Mouse (Mus musculus): ENCODE data around the gene Nmur1.

Gene Nmur1

DNA sequence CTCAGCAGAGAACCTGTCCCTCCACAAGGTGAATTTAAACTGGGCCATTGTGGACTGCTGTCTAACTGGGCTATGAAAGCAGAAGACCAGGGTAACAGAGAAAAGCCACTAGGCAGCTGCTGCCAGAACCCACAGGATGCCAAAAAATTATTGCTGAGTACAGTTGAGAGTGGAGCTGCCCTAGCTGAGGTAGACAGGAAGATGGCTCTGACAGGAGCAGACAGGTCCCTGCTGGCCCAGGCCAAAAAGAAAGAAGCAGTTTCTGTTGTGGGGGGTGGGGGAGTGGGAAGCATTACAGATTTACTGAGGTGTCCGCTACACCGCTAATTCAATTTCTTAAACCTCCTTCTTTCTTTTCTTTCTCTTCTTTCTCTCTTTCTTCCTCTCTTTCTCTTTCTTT lies 16.6 kb downstream of the Nmur1 start:
- no peak for DNase-seq (ENCODE audit: low spot score)

DNA sequence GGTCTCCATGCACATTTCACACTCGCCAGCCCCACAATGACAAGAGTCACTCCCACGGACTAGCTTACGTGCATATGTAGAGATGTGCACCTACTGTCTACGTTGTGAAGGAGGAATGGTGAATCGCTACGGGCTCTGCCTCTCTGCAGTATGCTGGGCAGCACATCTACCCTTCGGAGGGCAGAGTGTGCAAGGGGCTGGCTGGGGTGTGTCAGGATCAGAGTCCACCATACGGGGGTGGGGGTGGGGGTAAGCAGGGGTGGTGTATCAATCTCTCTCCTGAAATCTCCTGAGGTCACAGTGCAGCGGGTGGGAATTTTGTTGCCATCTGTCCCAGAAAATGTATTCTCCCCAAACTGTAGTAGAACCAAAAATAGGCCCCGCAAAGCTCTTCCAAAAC lies 17.5 kb downstream of the Nmur1 start:
- DNase-seq (ENCODE audit: low spot score) = no peak

DNA sequence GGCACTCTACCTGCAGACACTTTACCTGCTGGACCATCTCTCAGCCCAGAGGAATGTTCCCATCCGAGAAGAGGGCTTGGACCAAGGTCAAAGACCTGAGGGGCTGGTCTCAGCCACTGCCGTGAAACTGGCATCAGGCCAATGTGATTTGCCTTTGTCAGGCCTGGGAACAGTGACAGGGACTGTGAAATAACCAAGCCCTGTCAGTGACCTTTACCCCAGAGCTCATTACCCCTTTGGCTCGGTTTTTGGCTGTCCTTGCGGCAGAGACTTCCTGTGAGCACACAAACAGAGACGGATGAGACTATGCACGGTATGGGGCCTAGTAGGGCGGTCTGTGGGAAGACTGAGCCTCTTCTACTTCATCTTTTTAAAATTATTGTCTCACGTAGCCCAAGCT lies 19.1 kb downstream of the Nmur1 start:
- no peak for DNase-seq (ENCODE audit: low spot score)

DNA sequence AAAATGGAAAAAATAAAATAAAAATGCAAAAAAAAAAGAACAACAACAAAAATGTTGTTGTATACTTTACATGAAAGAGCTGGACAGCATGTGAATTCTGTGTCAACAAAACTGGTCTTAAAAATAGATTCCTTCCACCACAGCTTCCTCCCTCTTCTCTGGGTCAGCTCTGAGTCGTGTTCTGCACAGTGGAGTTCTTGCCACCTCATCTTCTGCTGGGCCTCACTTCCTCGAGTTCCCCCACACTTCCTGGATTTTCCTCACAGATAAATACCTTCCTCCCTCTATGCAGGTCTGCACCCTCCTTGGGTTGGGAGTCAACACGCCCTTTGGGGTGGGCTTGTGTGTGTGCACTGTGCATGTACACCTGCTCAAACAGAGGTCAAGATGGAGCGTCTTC lies 19.7 kb downstream of the Nmur1 start:
- no peak for DNase-seq (ENCODE audit: low spot score)

DNA sequence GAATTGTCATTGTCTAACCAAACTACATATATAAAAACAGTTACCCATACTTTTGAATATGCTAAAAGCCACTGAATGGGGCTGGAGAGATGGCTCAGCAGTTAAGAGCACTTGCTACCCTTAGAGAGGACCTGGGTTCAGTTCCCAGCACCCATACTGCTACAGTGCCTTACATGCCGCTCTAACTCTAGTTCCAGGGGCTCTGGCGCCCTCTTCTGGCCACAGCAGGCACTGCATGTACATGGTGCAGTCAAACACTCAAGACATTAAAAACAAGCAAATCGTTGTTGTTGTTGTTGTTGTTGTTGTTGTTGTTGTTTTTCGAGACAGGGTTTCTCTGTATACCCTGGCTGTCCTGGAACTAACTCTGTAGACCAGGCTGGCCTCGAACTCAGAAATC lies 21.2 kb downstream of the Nmur1 start:
- no peak for DNase-seq (ENCODE audit: low spot score)

DNA sequence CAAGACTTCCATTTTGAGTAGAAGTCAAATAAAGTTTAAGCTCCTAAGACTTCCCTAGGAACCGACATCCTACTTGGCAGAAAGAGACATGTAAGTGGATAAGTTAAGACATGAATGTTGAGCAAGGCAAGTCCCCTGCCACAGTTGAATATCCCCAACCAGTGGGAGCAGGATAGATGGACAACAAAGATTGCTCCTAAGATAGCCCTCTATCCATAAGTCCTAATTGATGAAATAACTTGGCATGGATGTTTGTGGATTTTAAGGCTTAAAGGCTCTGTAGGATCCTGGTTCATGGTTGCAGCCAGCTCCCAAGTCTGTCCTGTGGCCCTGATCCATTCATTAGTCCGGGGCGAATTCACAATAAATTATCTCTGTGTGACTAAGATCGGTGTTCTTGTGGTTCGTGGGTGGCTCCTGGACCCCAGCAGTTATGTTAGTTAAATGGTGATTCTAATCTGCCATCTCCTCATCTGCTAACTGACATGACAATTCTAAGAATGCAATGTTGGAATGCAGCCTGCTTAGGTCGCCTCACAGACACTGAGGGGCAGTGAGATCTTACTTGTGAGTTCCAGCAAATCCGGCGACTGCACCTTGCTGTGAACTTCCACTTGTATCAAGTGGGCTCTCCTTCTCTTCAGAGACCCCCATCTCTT lies 25.8 kb downstream of the Nmur1 start:
- no peak for DNase-seq (ENCODE audit: low spot score)

GRCm38 (mm10) chr1:86399322-86399721 lies 26.7 kb downstream of the Nmur1 start:
- DNase-seq (ENCODE audit: low spot score) = no peak

DNA sequence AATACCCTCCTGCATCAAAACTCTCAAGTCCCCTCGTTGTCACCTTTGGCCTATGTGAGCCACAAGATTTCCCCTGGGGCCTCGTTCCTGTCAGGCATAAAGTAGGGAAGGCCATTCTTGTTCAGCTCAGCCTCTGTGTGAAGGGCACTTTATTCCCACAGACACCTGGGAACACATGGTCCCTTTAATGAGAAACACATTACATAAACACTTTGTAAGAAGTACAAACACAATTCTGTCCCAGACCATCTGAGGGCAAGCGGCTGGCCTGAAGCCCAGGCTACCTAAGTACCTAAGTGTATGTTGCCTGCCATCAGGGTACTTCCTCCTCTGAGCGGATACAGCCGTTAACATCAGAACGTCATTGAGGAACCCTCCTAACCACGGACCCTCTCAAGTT lies 27.8 kb downstream of the Nmur1 start:
- no peak for DNase-seq (ENCODE audit: low spot score)

DNA sequence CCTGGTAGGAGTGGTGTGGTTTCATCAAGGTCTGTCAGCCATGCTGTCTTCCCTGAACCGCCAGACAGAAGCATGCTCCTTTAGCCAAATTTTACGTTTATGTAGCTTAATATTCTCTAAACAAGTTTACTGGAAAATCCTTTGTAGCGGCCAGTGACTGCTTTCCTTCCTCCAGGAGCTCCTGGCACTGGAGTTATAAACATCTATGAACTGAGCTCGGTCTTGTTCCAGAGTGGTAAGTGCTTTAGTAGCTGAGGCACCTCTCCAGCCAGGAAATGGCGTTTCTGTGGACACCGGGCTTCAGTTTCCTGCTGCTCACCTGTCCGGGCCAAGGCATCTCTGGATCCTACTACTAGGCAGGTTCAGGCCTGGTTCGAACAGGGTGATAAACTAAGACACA lies 28.4 kb downstream of the Nmur1 start:
- no peak for DNase-seq (ENCODE audit: low spot score)

- DNase-seq (ENCODE audit: low spot score) = no peak
Observed at GRCm38 (mm10) chr1:86395897-86396296, 30.1 kb downstream of the Nmur1 start.

GRCm38 (mm10) chr1:86394246-86394645 lies 31.8 kb downstream of the Nmur1 start:
- no peak for DNase-seq (ENCODE audit: low spot score)

DNA sequence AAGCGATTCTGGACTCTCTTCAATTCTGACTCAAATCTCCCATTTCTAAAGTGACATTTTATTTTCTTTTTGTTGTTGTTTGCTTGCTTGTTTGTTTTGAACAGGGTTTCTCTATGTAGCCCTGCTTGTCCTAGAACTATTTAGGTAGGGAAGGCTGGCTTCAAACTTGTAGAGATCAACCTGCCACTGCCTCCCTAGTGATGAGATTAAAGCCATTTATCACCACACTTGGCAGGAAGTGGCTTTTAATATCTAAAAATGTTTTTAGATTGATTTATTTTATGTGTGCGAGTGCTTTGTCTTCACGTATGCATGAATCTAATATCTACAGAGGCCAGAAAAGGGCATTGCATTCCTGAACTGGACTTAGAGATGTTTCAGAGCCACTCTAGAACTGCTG lies 32.8 kb downstream of the Nmur1 start:
- DNase-seq (ENCODE audit: low spot score) = no peak

DNA sequence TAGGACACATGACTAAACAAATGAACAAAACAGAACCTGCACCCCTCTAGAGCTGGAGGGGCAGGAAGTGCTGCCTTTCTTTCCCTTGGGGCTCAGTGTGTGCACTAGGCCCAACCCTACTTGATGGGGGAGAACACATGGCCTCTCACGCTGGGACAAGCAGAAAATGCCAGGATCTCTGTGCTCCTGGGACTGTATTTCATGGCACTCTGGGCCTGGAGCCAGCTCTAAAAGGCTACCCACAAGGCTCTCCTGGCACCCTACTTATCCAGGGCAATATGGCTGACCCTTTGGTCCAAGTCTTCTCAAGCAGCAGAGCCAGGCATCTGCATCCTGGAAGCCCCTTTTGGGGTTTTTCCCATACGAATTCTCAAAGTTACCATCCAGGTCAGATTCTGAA lies 34.6 kb downstream of the Nmur1 start:
- DNase-seq (ENCODE audit: low spot score) = no peak

DNA sequence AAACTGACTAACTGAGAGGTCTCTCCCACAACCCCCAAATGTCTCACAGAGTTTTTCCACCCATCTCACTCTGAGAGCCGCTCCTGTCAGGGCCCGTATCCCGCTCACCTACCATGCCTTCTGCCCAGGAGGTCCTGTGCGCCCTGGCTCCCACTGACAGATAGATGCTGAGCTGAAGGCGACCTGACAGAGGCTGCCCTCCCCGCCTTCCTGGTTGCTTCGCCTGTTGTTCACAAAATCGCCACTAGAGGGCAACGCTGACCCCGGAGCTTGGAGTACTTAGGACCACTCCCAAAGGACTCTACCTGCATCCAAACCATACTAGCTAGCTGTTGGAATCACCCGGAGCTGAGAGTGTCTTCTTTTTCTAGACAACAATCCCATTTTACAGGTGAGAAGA lies 36.8 kb downstream of the Nmur1 start:
- DNase-seq (ENCODE audit: low spot score) = no peak

GRCm38 (mm10) chr1:86381027-86381426 lies 45.0 kb downstream of the Nmur1 start:
- no peak for DNase-seq (ENCODE audit: low spot score)

- no peak for DNase-seq (ENCODE audit: low spot score)
Observed at GRCm38 (mm10) chr1:86379161-86379569, 46.9 kb downstream of the Nmur1 start.

DNA sequence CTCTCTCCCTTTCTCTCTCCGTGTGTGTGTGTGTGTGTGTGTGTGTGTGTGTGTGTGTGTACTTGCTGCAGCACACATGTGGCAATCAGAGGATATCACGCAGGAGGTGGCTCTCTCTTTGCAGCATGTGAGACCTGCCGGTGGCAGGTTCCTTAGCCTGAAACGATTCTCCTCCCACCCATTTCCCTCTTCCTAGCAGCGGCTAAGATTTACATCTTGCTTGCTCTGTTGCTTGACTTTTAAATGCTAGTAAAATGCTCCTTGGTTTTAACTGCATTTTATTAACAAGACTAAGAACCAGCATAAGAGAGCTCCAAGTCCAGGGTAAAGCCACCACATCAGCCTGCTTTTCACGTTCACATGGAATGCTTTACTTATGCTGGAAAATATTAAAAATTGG lies 47.4 kb downstream of the Nmur1 start:
- no peak for DNase-seq (ENCODE audit: low spot score)

GRCm38 (mm10) chr1:86376354-86376753 lies 49.7 kb downstream of the Nmur1 start:
- no peak for DNase-seq (ENCODE audit: low spot score)

- DNase-seq (ENCODE audit: low spot score) = no peak
Observed at GRCm38 (mm10) chr1:86371997-86372396, 54.0 kb downstream of the Nmur1 start.

DNA sequence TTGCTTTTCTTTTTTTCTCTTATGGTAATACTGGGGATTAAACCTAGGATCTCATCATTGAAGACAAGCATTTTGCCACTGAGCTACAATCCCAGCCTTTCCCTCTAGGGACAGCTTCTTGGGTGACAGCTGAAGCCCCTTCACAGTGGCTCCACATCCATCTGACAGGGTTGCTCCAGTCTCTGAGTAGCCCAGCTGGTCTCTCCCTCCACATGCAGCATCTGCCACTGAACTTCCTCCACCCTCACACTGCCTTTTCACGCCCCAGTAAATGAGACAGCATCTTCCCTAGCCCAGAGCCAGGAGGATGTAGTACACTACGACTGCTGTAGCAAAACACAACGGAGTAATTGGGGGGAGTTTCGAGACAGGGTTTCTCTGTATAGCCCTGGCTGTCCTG lies 57.9 kb downstream of the Nmur1 start:
- DNase-seq (ENCODE audit: low spot score) = no peak

GRCm38 (mm10) chr1:86363671-86364070 lies 62.4 kb downstream of the Nmur1 start:
- DNase-seq (ENCODE audit: low spot score) = no peak

DNA sequence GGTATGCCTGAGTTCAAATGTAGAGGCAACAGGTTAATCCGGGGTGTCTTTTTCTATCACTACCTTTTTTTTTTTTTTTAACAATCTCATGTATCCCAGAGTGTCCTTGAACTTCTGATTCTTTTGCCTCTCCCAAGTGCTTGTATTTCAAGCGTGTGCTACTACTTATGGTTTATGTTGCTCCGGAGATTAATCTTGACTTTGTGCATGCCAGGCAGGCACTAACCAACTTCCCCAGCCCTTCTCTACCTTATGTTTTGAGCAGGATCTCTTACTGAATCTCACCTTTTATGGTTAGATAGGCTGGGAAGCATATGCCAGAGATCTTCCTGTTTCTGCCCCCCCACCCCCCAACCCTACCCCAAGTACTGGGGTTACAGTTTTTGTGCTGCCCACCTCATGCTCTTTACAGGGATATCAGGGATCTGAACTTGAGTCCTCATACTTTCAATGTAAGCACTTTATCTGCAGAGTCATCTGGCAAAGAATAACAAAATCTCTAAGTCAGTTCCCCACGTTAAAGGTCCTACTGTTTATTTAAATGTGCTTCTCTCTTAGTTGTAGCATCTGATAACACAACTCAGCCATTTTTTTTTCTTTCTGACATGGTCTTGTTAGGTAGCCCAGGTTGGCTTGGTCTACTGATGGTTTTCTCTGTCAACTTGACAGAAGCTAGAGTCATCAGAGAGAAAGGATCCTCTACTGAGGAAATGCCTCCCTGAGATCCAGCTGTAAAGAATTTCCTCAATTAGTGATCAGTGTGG lies 64.0 kb downstream of the Nmur1 start:
- DNase-seq (ENCODE audit: low spot score) = no peak

GRCm38 (mm10) chr1:86360441-86360840 lies 65.6 kb downstream of the Nmur1 start:
- no peak for DNase-seq (ENCODE audit: low spot score)

DNA sequence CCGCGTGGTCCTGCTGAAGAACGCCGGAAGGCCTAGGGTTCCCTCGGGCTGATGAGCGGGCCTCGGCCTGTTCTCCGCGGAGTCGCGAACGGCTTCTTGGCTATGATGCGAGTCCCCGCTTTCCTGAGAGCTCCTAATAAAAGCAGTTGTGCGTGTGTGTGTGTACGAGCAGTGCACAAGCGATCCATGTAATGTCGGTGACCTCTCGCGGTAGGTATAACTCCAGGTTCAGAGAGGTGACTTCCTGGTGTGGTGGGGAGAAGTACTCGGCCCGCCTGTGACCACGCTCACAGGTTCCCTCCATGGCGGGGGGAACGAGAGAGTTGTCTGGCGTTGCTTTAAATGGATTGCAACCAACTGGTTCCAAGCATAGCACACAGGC lies 66.2 kb downstream of the Nmur1 start:
- no peak for DNase-seq (ENCODE audit: low spot score)

Measured in layer of hippocampus, adult 9-10 months (tissue).